Mouse (Mus musculus): ENCODE measurements around the gene Kat14. TPM values are rescaled to one million over a fixed set of nuclear protein-coding genes. Genes with fewer than 3 reads are reported as not detected.
A peak's percentile ranks its signal among the peaks of the same experiment; 100 is the strongest.

The Kat14 gene
- polyA plus RNA-seq, 1 experiment from 2014 or later: 40.7 TPM

GRCm38 (mm10) chr2:144438424-144438823, 69.6 kb downstream of the Kat14 start:
- Histone ChIP-seq H3K9me3 (no peaks in the 10 kb centered on the region), H3K27ac (no peak overlapping the region), H3K36me3 (no peaks in the 10 kb centered on the region), H3K4me1 (no peaks in the 10 kb centered on the region), H3K4me3 (no peak overlapping the region), H3K27me3 (ENCODE audit: insufficient read depth, poor library complexity, severe bottlenecking) (no peaks in the 10 kb centered on the region)
- 57% methylated on average over 4 of the region's 4 CpGs for WGBS
- DNase-seq (ENCODE audit: low spot score): no peak

- no peak for DNase-seq (ENCODE audit: low spot score)
- H3K27ac ChIP-seq: no peak overlapping the region
- WGBS: 77% methylated on average over 3 of the region's 3 CpGs
- no peaks in the 10 kb centered on the region for H3K4me1 ChIP-seq
- H3K9me3 ChIP-seq: no peaks in the 10 kb centered on the region
- no peaks in the 10 kb centered on the region for H3K36me3 ChIP-seq
- H3K27me3 ChIP-seq (ENCODE audit: insufficient read depth, poor library complexity, severe bottlenecking): no peaks in the 10 kb centered on the region
- no peak overlapping the region for H3K4me3 ChIP-seq
Measured at GRCm38 (mm10) chr2:144439191-144439700, 70.5 kb downstream of the Kat14 start.

GRCm38 (mm10) chr2:144441386-144441915, 72.7 kb downstream of the Kat14 start:
- Histone ChIP-seq H3K36me3 (no peaks in the 10 kb centered on the region), H3K4me3 (no peak overlapping the region), H3K27ac (no peak overlapping the region), H3K27me3 (ENCODE audit: insufficient read depth, poor library complexity, severe bottlenecking) (no peaks in the 10 kb centered on the region), H3K4me1 (no peaks in the 10 kb centered on the region), H3K9me3 (no peaks in the 10 kb centered on the region)
- 80% methylated on average over 11 of the region's 11 CpGs for WGBS
- no peak for DNase-seq (ENCODE audit: low spot score)

- Histone ChIP-seq H3K9me3 (no peaks in the 10 kb centered on the region), H3K27me3 (ENCODE audit: insufficient read depth, poor library complexity, severe bottlenecking) (no peaks in the 10 kb centered on the region), H3K4me3 (no peak overlapping the region), H3K27ac (no peak overlapping the region), H3K4me1 (no peaks in the 10 kb centered on the region), H3K36me3 (no peaks in the 10 kb centered on the region)
- no peak for DNase-seq (ENCODE audit: low spot score)
- WGBS: 69% methylated on average over 7 of the region's 7 CpGs
Measured at GRCm38 (mm10) chr2:144446360-144446999, 77.7 kb downstream of the Kat14 start.

- H3K9me3 ChIP-seq: no peaks in the 10 kb centered on the region
- no peaks in the 10 kb centered on the region for H3K4me1 ChIP-seq
- H3K27me3 ChIP-seq (ENCODE audit: insufficient read depth, poor library complexity, severe bottlenecking): peaks cover 5% of the 10 kb centered on the region; the same call in 1 of the 2 replicates
- no peak for DNase-seq (ENCODE audit: low spot score)
- no peaks in the 10 kb centered on the region for H3K36me3 ChIP-seq
- H3K27ac ChIP-seq: no peak overlapping the region
- WGBS: 73% methylated on average over 2 of the region's 2 CpGs
- no peak overlapping the region for H3K4me3 ChIP-seq
Measured at GRCm38 (mm10) chr2:144450378-144450777, 81.6 kb downstream of the Kat14 start.

- H3K9me3 ChIP-seq: no peaks in the 10 kb centered on the region
- 11% methylated on average over 8 of the region's 8 CpGs for WGBS
- H3K27me3 ChIP-seq (ENCODE audit: insufficient read depth, poor library complexity, severe bottlenecking): peaks cover 17% of the 10 kb centered on the region
- H3K27ac ChIP-seq: no peak overlapping the region
- no peaks in the 10 kb centered on the region for H3K4me1 ChIP-seq
- H3K36me3 ChIP-seq: no peaks in the 10 kb centered on the region
- H3K4me3 ChIP-seq: no peak overlapping the region
- peak; percentile 83 for DNase-seq (ENCODE audit: low spot score)
Measured at GRCm38 (mm10) chr2:144452364-144453008, 83.7 kb downstream of the Kat14 start.

Other genes starting within 250 kb of the Kat14 start
- gene Mgme1, start 98.3 kb upstream of the Kat14 start, polyA plus RNA-seq (2016; fragmentation: Nextera tagmentation; extraction: Ambion mirVana): 24.7 TPM in 2 replicates
- 119 and 128 TPM in 2 replicates for gene Snx5, start 98.1 kb upstream of the Kat14 start, polyA plus RNA-seq (2016; fragmentation: Nextera tagmentation; extraction: Ambion mirVana)
- gene Ovol2, start 36.8 kb upstream of the Kat14 start, polyA plus RNA-seq (2016; fragmentation: Nextera tagmentation; extraction: Ambion mirVana): 0.60 TPM in 1 of 2 replicates, not detected in the other
- not detected in 2 replicates for gene Pet117, start within 50 bp of the Kat14 start, polyA plus RNA-seq (2016; fragmentation: Nextera tagmentation; extraction: Ambion mirVana)
- 0.45 and 0.62 TPM in 2 replicates for gene Dzank1, start 158.4 kb downstream of the Kat14 start, polyA plus RNA-seq (2016; fragmentation: Nextera tagmentation; extraction: Ambion mirVana)
- 23.6 and 24.2 TPM in 2 replicates for gene Polr3f, start 158.7 kb downstream of the Kat14 start, polyA plus RNA-seq (2016; fragmentation: Nextera tagmentation; extraction: Ambion mirVana)
- gene Rbbp9, start 181.9 kb downstream of the Kat14 start, polyA plus RNA-seq (2016; fragmentation: Nextera tagmentation; extraction: Ambion mirVana): 37.3 and 53.8 TPM in 2 replicates
- 68.4 and 77.7 TPM in 2 replicates for gene Sec23b, start 187.2 kb downstream of the Kat14 start, polyA plus RNA-seq (2016; fragmentation: Nextera tagmentation; extraction: Ambion mirVana)
- gene Smim26, start 225.1 kb downstream of the Kat14 start, polyA plus RNA-seq (2016; fragmentation: Nextera tagmentation; extraction: Ambion mirVana): 36.1 and 43.0 TPM in 2 replicates
- gene Dtd1, start 230.9 kb downstream of the Kat14 start, polyA plus RNA-seq (2016; fragmentation: Nextera tagmentation; extraction: Ambion mirVana): 32.2 and 37.1 TPM in 2 replicates